Mouse (Mus musculus) testis, postnatal 10 days (tissue): Measurements from ENCODE around the gene Gmfb.
A peak's percentile ranks its signal among the peaks of the same experiment; 100 is the strongest.

Experiments used
- DNase-seq: peaks from one replicate; pipeline ENCODE4 v3.0.0; 2021; ENCODE audit warnings: low spot score

Gmfb gene

DNA sequence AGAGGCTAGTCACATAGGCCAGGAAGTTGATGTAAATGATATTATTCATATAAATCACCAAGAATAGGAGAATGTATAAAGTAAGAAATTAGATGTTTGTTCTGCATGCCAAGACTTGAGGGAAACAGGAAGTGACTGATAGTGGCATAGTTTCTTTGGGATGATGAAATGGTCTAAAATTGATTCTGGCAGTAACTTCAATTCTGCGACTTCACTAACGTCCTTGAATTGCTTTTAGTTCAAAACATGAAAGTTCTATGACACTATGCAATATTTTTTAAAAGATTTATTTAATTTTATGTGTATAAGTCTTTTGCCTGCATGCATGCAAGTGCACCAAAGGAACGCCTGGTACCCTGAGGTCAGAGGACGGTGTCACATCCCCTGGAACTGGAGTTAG lies 18.8 kb downstream of the Gmfb start:
- peak; percentile 34 for DNase-seq

DNA sequence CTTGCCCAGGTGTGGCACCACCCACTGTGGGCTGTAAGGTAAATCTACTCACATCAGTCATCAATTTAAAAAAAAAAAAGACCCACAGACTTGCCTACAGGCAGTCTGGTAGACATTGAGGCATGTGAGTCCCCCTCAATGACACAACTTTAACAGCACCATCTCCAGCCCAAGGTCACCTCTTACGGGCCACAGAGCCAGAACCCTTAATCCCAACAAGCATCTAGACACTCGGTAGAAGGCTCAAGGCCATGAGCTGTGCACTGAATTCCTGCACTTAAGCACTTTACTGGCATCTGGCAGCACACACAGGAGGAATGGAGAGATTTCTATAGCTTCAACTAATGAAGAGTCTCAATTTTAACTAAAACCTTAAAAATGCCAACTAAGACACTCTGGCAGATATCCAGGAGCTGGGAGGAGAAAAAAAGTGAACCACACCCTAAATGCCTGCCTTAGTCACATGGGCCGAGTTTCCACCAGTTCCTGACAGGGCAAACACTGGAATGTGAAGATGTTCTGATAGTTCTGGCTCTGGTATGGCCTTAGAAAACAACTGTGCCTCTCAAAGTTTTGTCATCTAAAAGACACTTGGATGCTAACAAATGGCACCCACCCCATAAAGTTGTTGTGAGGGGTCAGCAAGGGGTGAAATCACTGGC lies 21.2 kb downstream of the Gmfb start:
- DNase-seq = peak; percentile 30

DNA sequence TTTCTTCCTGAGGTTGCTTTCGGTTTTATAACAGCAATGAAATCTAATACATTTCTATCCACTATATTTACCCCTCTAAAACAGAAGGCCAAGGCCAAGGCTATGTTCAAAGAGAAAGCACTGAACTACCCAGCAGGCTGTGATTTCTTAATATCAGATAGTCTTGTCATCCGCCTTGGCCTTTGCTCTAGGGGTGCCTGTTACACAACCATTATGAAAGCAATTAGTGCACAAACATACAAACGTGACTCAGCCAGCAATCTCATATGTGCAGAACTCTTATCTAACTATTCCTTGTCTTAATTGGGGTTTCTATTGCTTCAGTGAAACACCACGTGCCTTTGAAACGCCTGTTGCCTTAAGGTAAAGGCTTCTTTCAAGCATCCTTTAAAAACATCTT lies 27.9 kb downstream of the Gmfb start:
- DNase-seq = no peak

DNA sequence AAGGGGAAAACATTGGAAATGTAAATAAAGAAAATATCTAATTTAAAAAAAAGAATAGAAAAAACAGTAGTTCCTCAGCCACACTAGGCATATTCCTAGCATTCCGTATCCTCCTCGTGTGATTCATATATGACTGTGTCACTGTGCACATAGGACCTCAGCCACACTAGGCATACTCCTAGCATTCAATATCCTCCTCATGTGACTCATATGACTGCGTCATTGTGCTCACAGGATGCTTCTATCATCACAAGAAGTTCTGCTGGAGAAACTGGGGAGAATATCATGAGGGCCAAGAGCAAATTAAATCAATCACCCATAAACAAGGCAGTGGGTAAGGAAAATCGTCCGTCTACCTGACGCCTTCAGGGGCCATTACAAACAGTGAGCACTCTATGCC lies 31.3 kb downstream of the Gmfb start:
- no peak for DNase-seq

DNA sequence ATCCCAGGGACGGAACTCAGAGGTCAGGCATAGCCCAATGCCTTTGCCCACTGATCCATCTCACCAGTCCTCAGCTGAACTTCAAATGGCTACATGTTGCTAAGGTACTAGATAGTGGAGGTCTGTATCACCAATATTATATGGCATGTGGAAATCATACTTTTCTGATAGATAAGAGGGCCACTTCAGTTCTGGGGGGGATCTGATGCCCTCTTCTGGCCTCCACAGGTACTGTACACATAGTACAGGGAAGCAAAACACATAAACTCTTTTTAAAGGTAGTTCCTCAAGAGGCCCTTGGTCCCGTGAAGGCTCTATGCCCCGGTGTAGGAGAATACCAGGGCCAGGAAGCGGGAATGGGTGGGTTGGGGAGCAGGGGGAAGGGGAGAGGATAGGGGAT lies 31.7 kb downstream of the Gmfb start:
- peak; percentile 37 for DNase-seq

DNA sequence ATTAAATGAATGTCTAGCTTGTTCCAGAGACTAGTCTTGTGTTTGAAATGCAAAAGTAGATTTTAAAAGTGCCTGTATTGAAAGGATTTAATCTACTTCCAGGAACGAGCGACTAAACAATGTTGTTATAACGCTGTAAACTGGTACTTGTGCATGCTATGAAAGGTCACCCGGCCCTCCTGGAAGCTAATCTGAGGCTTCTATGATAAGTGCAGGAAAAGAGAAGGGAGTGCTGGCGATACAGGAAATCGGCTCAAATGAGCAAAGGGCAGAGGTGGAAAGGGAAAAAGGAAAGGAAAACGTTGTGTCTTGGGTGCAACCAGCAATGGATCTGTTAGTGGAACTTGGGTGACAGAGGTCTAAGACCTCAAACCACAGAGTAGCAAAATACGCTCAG lies 33.5 kb downstream of the Gmfb start:
- peak; percentile 38 for DNase-seq

DNA sequence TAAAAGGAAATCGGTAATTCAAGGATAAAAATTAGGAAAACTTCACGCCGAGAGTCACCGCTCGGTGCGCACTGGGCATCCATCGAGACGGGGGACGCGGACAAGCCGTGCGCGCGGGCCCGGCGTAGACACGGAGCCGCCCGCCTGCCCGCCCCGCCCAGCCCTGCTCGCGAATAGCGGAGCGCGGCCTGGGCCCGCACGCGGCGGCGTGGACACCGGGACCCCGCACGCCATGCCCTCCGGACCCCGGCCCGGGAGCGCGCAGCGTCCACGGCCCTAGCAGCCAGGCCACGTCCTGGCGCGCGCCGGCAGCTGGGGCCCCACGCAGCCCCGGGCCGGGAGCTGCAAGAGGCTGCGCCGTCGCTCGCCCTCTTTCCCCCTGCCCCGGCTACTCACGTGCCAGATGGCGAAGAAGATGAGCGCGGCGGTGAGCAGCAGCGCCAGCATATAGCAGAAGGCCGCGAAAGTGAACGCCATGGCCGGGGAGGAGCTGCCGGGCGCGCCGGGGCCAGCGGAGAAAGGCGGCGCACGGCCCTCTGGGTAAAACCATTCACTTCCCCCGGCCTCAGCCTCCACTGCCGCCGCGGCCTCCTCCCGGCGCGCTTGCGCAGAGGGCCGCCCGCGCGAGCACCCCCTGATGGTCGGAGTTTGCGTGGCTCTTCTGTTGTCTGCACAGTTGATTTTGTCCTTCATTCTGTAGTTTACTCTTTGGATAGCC lies 34.1 kb downstream of the Gmfb start, which contains the start of gene Cnih1:
Cnih1 (minus strand) TSS at position 625 of the 718 bp plus-strand sequence.
- peak; percentile 94 for DNase-seq

DNA sequence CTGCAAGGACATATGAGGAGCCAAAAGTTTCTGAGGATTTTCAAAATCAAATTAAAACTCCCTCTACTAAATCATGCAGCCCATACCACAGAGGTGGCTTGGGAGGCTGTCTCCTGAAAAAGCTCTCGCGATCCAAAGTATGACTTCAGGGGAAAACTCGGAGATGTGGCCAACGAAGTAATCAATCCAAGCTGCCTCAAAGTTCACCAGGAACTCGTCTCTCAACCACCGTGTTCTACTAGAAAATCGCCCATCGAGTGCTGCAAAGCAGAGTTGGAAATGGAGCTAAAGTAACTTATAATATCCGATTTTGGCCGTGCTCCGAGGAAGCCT lies 34.6 kb downstream of the Gmfb start:
- DNase-seq = no peak

DNA sequence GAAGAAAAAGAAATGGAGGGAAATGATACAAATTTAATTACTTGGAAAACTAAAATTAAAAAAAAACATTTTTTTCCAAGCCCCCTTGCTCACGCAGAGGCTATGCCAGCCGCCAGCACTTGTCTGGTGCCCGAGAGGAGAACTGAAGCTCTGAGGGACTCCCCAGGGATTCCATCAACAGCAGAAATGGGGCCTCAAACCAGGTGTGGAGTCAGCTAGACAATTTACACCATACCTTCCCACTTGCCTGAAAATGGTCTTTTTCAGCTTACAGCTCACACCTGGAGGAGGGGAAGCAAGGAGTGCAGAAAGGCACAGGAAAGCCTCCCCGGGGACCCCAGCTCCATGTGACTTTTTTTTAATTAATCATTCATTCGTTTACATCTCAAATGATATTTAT lies 36.8 kb downstream of the Gmfb start:
- DNase-seq = no peak

DNA sequence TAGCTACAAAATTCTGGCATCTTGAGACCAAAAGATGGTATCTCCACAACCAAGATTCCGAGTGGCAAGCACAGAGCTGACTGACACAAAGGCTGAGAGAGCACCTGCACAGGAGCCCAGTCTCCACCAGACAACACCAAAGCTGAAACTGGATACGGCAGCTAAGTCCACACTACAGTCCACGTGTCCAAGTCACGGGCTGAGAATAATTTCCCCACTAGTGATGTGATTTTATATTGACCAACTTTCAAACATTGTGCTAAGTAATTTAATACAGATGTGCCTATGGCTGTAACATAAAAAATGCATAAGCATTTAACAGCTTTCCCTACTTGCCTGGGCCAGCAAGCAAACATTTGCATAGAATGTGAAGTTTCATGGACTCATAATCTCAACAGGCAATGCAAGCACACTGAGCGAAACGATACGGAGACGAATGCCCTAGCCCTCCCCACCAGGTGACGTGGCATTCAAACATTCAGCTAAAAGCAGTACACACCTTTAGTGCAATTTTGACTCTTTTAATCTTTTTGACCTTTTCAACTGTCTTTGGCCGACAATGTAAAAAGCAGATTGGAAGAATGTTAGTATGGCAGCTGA lies 38.6 kb downstream of the Gmfb start:
- no peak for DNase-seq

DNA sequence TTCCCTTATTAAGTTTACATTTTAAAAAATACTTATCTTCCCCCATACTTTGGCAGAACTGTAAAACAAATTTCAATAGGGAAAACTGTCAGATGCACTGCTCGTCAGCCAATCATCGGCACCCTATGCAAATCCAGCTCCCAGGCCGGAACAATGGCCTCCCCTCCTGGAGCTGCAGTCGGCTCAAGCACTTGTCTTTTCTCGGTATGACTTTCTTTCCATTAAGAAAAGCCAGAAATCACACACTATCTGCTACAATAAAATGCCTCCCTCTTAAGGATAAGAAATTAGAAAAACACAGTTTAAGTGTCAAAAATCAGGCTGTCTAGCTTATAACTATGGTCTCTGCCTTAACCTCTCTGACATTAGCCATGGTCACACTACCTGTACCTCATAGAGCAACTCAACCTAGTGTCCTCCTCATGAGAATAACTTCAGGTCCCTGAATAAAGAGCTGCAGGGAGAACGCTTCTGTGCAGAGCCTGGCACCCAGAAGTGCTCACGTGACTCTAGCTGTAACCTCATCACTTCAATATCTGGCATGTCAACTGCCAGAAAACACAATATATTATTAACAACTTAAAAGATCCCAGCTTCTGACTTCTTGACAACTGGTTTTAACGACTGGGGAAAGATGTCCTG lies 39.7 kb downstream of the Gmfb start:
- no peak for DNase-seq

DNA sequence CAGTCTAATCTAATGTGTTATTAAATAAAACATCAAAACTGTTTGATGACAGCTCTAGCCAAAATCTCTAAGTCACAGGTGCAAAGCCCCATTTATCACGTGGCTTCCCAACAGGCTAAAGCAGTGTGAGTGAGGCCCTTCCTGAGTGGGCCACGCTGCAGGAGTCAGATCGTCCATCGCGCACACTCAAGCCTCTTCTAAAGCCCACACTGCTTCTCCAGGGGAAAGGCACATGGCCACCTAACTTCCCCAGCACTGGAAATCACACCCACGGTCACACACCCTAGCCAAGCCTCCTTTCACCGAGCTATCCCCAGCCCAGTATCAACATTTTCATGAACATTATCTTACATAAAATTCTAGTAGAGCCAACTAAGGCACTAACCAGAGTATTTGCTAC lies 41.0 kb downstream of the Gmfb start:
- DNase-seq = no peak

DNA sequence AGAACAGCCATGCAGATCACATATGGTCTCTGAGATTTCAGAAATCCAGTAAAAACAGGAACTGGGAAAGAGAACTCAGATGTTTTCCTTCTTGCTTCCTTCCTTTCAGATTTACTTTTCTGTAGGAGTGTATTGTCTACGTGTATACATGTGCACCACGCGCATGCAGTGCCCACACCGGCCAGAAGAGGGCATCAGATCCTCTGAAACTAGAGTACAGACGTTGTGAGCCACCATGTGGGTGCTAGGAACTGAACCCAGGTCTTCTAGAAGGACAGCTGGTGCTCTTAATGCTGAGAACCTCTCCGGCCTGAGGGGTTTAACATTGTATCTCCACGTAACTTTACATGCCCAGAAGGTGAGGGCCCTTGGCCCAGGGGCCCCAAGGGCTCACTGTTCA lies 42.8 kb downstream of the Gmfb start:
- peak; percentile 59 for DNase-seq

DNA sequence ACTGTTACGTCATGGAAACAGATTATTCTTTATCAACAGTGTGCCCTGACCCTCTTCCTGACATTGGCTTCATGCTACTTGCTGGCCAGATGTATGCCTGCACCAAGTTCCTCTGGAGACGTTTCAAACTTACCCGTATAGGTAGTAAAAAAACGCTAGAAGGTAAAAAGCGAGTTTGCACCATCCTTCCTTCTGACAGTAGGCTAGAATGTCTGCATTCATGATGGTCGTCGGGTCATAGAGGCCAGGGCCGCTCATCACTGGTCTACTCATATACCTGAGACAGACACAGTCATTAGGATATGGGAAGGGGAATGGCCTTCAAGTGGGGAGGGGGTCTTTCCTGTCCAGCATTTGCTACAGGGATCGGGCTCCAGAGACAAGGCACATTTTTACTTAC lies 43.3 kb downstream of the Gmfb start:
- DNase-seq = no peak

DNA sequence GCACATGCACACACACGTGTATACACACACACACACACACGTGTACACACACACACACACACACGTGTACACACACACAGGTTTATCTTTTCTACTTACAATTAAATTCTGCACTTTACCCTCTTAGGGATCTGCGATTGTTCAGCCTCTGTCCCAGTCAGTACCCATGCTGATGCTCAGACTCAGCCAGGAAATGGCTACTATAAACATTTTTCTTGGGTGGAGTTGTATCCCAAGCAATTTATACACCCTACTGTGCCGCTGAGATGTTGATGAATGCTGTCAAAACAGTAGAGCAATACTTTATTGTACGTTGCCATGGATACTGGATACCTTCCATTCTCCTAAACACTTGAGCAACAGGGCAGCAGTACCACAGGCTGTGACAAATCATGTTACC lies 52.0 kb downstream of the Gmfb start:
- DNase-seq = no peak

DNA sequence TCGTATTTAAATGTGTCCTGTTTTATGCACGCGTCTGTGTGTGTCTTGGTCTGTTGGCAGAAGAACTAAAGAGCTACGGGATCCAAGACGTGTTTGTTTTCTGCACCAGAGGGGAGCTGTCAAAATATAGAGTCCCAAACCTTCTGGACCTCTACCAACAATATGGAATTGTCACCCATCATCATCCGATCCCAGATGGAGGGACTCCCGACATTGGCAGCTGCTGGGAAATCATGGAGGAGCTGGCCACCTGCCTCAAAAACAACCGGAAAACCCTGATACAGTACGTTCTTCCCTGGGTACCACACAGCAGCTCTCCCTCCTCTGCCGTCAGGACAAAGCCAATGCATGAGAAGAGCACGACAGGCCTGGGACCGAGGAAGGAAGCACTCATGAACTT lies 54.9 kb downstream of the Gmfb start:
- no peak for DNase-seq

DNA sequence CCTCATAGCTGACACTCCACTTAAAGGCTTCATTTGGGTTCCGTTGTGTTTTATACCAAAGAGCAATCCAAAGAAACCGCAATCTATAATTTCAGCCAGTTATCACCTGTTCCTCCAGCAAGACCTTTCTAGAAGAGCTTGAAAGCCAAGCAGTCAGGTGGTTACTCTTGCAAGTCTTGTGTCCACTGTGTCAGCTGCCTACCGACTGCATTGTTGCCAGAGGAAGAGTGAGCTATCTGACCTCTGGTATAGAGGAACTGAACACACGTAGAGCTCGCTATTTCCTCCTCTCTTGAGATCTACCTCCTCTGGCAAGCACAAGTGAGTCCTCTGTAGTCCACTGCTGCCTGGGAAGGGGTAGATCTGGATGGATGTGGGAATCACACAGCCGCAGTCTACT lies 60.9 kb downstream of the Gmfb start:
- no peak for DNase-seq

DNA sequence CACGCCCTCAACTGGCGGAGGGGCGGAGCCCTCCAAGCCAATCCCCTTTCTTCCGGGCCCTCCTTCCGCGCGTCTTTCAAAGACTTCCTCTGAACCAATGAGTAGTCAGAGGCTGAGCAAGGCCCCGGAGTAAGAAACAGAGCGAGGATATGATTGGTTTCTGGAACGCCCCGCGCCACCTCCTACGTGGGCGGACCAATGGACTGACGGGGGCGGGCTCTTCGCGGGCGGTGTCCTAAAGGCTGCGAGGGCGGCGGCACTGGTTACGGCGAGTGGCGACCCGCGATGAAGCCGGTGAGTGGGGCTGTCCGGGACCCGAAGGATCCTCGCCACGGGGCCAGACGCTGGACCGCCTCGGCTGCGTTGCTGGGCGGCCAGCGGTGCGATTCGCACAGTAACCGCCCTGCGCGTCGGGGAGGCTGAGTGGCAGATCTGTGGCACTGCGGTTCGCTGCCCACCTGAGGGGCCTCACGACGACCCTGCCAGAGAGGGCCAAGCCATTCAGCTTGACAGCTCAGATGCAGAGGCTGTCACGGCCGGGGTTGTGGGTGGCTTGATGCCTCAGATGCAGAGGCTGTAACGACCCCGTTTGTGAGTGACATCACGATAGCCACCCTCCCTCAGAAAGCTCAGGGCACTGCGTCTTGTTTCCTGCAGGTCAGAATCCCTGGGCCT lies 61.5 kb downstream of the Gmfb start, which contains the start of gene Cdkn3:
Cdkn3 (plus strand) TSS at position 187 of the 675 bp plus-strand sequence.
- peak; percentile 93 for DNase-seq

DNA sequence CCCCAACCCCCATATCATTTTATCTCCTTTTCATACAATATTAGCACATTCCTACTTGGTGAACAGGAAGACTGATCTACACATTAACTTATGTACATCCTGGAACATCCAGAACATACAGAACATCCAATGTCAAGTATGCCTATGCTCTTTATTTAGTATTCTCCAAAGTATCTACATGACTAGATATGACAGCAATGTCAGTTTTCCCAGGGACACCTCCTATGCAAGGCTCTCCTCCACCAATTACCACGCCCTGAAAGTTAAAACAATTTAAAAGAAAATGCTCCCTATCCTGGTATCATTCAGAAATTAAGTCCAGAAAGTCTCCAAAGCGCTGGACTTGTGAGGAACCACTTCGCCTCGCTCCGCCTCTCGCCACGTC lies 62.1 kb downstream of the Gmfb start:
- no peak for DNase-seq
